Mouse (Mus musculus) forebrain, postnatal 0 days (tissue): ENCODE measurements around the gene Ankrd26. TPM values are rescaled to one million over a fixed set of nuclear protein-coding genes. Genes with fewer than 3 reads are reported as not detected.
"Not testable (repeated sequence)": the region's sequence is repeated elsewhere in the genome, so short reads cannot be mapped to it uniquely, and the experiment has no call there.

ENCODE experiments used
- ATAC-seq: fragments of 200-750 bp; cut with Nextera tagmentation; 2 replicates; pipeline ENCODE4 v1.8.0; 2017; ENCODE audit warnings: mild to moderate bottlenecking, moderate library complexity
- DNase-seq: peaks from one replicate; pipeline ENCODE4 v3.0.0-alpha.2; 2015
- H3K27ac ChIP-seq: fragments of 300-500 bp; sonication (generic); 2 replicates; pipeline ENCODE4 v1.5.1; 2014; ENCODE audit warnings: low read depth, mild to moderate bottlenecking, antibody characterized with exemption, low read length, moderate library complexity, mixed read lengths
- H3K27me3 ChIP-seq: fragments of 300-500 bp; sonication (generic); 2 replicates; pipeline ENCODE4 v1.6.1; 2014; ENCODE audit warnings: mild to moderate bottlenecking, low read length, mixed read lengths; ENCODE audit not compliant: insufficient read depth
- H3K36me3 ChIP-seq: fragments of 300-500 bp; sonication (generic); 2 replicates; pipeline ENCODE4 v1.6.1; 2014; ENCODE audit warnings: mild to moderate bottlenecking, moderate library complexity; ENCODE audit not compliant: insufficient read depth
- H3K4me1 ChIP-seq: fragments of 300-500 bp; sonication (generic); 2 replicates; pipeline ENCODE4 v1.6.1; 2014; ENCODE audit warnings: antibody characterized with exemption; ENCODE audit not compliant: insufficient read depth
- H3K4me2 ChIP-seq: fragments of 300-500 bp; sonication (generic); 2 replicates; pipeline ENCODE4 v1.6.1; 2014; ENCODE audit warnings: low read depth, mild to moderate bottlenecking, moderate library complexity
- H3K4me3 ChIP-seq: fragments of 300-500 bp; sonication (generic); 2 replicates; pipeline ENCODE4 v1.5.1; 2014; ENCODE audit warnings: low read depth, low read length, mixed read lengths
- H3K9ac ChIP-seq: fragments of 300-500 bp; sonication (generic); 2 replicates; pipeline ENCODE4 v1.6.1; 2014; ENCODE audit warnings: mild to moderate bottlenecking
- H3K9me3 ChIP-seq: fragments of 300-500 bp; sonication (generic); 2 replicates; pipeline ENCODE4 v1.6.1; 2016; ENCODE audit warnings: low read length
- CTCF ChIP-seq: sonication (generic); IDR thresholded peaks from 2 replicates; pipeline ENCODE4 v1.5.1; 2016; ENCODE audit warnings: antibody characterized with exemption, control low read depth, low read depth
- WGBS: fragments of 180-500 bp; shearing (Covaris S2); extraction: QIAGEN DNeasy Blood & Tissue Kit; methylation state at CpG from one replicate; pipeline ENCODE4 v1.1.7; 2014; 5-methylcytosine and 5-hydroxymethylcytosine counted together
- polyA plus RNA-seq: library from polyadenylated mRNA; unstranded; fragments of >200 nt; fragmentation: Nextera tagmentation; extraction: Ambion mirVana; gene quantifications from 2 replicates; pipeline ENCODE4 v1.2.1, GENCODE M21; 2015
- total RNA-seq: library from RNA; depleted of rRNA; stranded (reverse); fragments of >200 nt; gene quantifications from 2 replicates; pipeline ENCODE4 v1.2.3, GENCODE M21; 2014

Gene Ankrd26
- total and polyA plus RNA-seq, 2 experiments from 2014 or later: 10.9 to 12.4 TPM

DNA sequence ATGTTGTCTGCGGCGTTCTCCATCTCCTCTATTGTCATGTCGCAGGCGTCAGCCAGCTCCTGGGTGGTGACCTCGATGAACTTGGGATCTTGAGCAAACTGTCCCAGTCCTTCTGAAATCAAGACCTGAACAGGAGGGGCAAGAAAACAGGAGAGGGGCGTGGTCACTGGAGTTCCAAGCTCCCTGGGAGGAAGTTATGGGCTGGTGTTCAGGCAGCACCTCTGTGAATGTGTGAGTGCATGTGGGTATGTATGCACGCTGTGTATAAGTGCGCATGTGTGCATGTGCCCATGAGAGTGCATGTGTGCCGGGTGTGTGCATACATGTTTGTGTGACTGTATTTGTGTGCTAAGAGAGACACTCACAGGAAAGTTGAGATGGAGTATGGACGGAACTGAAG lies 32.0 kb upstream of the Ankrd26 start:
- H3K27ac ChIP-seq: no peak overlapping the region
- WGBS: 40% methylated on average over 10 of the region's 10 CpGs
- H3K4me3 ChIP-seq: 0 out of 2 replicates have a peak overlapping the region, but pooled peaks have one; percentile 14
- H3K9me3 ChIP-seq: no peaks in the 10 kb centered on the region
- ATAC-seq (no peak), DNase-seq (no peak)
- peaks cover 40% of the 10 kb centered on the region for H3K36me3 ChIP-seq
- peaks cover 6% of the 10 kb centered on the region; the same call in 1 of the 2 replicates for H3K27me3 ChIP-seq
- 0 out of 2 replicates have a peak, but pooled peaks cover 5% of the 10 kb centered on the region for H3K4me1 ChIP-seq
- no peak overlapping the region for H3K9ac ChIP-seq
- H3K4me2 ChIP-seq: peak overlapping the region; percentile 43
- TF ChIP-seq CTCF: no peak

DNA sequence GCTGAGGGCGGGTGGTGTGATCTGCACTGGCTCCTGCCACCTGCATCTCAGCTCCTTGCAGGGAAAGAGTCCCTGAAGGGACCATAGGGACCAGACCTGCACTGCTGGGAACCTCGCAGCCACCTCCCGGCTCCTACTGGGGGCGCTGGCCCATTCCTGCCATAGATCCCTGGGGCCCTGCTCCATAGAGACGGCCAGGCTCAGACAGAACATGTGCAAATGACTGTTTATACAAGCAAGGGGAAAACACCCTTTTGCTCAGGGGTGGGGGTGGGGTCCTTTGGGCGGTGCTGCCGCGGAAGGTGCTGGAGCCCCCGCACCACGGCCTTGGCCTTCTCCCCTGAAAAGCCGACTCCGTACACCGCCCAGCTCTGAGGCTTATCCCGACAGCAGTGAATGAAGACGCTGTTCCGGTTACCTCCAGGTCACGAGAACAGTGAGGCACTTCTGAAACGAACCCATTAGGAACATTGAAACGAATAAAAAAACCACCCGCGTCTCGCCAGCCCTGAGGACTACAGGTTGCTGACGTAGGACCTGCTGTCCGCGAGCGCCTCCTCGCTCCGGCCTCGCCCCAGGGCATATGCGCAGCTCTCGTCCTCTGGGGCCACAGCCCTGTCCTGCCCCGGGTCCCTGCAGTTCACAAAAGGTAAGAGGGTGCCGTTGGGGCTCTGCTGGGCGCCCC lies 31.5 kb upstream of the Ankrd26 start:
- Histone ChIP-seq H3K27ac (no peak overlapping the region), H3K36me3 (peaks cover 34% of the 10 kb centered on the region), H3K27me3 (peaks cover 6% of the 10 kb centered on the region; the same call in 1 of the 2 replicates), H3K9ac (0 out of 2 replicates have a peak overlapping the region, but pooled peaks have one; percentile 25), H3K9me3 (no peaks in the 10 kb centered on the region), H3K4me2 (peak overlapping the region; percentile 43), H3K4me1 (0 out of 2 replicates have a peak, but pooled peaks cover 5% of the 10 kb centered on the region), H3K4me3 (peak overlapping the region; percentile 14; the same call in 1 of the 2 replicates)
- DNase-seq (no peak), ATAC-seq (peak; percentile 41)
- WGBS: 10% methylated on average over 34 of the region's 34 CpGs
- 0 out of 2 replicates have a peak, but pooled peaks have one; percentile 4 for TF ChIP-seq CTCF

DNA sequence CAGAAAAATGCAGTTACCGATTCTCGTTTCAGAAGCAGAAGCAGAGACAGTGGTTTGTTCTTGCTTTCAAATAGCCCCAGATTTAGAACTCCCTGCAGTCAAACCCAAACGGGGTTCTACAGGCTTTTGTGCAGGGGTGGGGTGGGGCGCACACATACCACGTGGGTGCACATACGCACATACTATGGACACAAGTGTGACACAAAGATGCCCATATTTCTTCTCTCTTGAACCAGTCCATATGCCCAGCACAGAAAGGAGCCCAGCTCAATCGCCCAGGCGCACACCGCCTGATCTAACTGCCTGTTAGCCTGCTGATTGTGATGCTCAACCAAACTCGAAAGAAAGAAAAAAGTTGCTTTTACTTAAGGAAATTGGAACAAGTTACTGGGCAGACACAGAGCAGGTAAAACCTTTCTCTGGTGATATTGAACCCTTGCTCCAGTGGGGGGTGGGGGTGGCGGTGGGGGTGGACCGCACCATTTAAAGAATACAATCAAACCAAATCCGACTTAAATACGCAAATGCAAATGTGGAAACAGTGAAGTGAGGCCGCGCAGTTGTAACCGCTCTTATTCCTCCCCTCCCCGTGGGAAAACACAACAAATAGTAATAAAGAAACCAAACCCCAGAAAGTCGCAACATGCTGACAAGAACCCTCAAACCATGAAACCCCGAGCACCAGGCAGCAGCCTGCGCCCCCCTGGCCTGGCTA lies 30.8 kb upstream of the Ankrd26 start:
- no peak for ATAC-seq

DNA sequence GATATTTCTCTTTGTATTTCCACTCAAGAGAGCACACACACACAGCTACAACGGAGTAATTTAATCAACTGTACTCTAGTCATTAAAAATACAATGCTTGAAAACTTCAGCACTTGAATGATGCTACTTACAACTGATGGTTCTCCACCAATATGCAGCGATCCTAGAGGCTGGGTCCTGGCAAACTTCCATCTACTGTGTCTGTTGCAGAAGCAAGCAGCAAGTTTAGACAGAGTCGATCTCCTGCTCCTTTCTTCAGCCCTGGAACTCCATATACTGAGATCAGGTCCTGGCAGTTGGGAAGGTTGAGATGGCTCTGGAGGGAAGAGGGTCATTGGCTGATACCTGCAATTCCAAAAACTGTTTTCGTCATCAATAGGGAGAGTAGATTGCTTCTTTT lies 16.7 kb upstream of the Ankrd26 start:
- H3K4me1 ChIP-seq, H3K4me2 ChIP-seq, DNase-seq, H3K4me3 ChIP-seq, H3K27me3 ChIP-seq, H3K9ac ChIP-seq, H3K36me3 ChIP-seq, ATAC-seq, H3K9me3 ChIP-seq, H3K27ac ChIP-seq: not testable (repeated sequence)
- 77% methylated on average over 4 of the region's 4 CpGs for WGBS

More for the DNA sequence above, 30.8 kb upstream of the Ankrd26 start:
- WGBS: 25% methylated on average over 21 of the region's 21 CpGs
- peak overlapping the region; percentile 43 for H3K4me2 ChIP-seq
- no peak for TF ChIP-seq CTCF
- H3K9me3 ChIP-seq: no peaks in the 10 kb centered on the region
- no peak for DNase-seq
- 0 out of 2 replicates have a peak, but pooled peaks cover 5% of the 10 kb centered on the region for H3K4me1 ChIP-seq
- H3K4me3 ChIP-seq: peak overlapping the region; percentile 14; the same call in 1 of the 2 replicates
- H3K27me3 ChIP-seq: peaks cover 6% of the 10 kb centered on the region; the same call in 1 of the 2 replicates
- no peak overlapping the region for H3K27ac ChIP-seq
- peaks cover 28% of the 10 kb centered on the region for H3K36me3 ChIP-seq
- no peak overlapping the region for H3K9ac ChIP-seq

DNA sequence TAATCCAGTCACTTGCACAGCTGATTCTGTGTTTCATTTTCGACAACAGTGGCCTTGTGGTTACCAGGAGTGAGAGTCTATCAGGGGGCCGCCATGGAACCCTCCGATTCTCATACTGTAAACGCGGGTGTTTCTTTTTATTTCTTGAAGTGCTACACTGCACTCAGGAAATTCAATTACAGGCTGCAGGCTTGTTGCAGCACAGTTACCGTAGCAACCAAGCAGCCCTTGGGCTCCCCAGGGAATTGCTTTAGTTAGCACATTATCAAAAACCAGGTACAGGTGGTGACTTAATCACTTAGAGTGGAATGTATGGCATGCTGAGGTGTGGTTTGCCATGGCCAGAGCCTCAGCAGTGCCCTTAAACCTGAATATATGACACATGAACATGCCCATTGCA lies 12.3 kb upstream of the Ankrd26 start:
- DNase-seq: peak; percentile 52
- peak; percentile 74 for ATAC-seq
- 62% methylated on average over 6 of the region's 6 CpGs for WGBS
- Histone ChIP-seq H3K36me3 (no peaks in the 10 kb centered on the region), H3K4me3 (no peak overlapping the region), H3K4me2 (no peak overlapping the region), H3K9ac (no peak overlapping the region), H3K27ac (no peak overlapping the region), H3K9me3 (no peaks in the 10 kb centered on the region), H3K4me1 (no peaks in the 10 kb centered on the region), H3K27me3 (no peaks in the 10 kb centered on the region)
- no peak for TF ChIP-seq CTCF

DNA sequence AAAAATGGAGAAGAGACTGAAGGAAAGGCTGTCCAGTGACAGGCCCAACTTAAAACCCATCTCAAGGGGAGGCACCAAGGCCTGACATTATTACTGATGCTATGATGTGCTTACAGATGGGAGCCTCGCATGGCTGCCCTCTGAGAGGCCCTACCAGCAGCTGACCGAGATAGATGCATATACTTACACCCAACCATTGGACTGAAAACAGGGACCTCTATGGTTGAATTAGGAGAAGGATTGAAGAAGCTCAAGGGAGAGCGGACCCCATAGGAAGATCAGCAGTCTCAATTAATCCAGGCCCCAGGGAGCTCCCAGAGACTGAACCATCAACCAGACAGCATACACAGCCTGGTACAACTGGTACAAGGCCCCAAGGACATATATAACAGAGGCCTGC lies 5.8 kb upstream of the Ankrd26 start:
- H3K4me1 ChIP-seq: 0 out of 2 replicates have a peak, but pooled peaks cover 5% of the 10 kb centered on the region
- H3K4me3 ChIP-seq: no peak overlapping the region
- DNase-seq (no peak), ATAC-seq (no peak)
- H3K36me3 ChIP-seq: no peaks in the 10 kb centered on the region
- TF ChIP-seq CTCF: no peak
- no peak overlapping the region for H3K4me2 ChIP-seq
- WGBS: 97% methylated on average over 3 of the region's 3 CpGs
- H3K27me3 ChIP-seq: no peaks in the 10 kb centered on the region
- no peaks in the 10 kb centered on the region for H3K9me3 ChIP-seq
- H3K27ac ChIP-seq: no peak overlapping the region
- no peak overlapping the region for H3K9ac ChIP-seq

DNA sequence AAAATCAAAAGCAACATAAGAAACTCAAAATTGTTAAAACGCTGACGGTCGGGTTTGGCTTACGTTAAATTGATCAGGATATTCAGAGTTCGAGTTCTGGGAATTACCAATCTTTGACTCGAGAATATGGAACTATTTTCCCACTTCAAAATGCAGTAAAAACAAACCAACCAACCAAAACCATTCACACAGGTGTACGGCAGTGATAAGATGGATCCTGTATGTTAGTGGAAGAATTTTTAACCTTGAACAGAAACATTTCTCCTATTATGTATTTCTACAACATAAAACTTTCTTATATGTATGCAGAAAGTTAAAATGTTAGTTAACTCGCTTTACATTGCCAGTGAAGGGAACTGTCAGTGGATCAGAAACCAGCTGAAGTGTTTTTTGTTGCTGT lies 801 bp downstream of the Ankrd26 start:
- Histone ChIP-seq H3K36me3 (peaks cover 22% of the 10 kb centered on the region), H3K27me3 (no peaks in the 10 kb centered on the region), H3K9me3 (no peaks in the 10 kb centered on the region), H3K4me3 (peak overlapping the region; percentile 74), H3K4me2 (peak overlapping the region; percentile 90), H3K27ac (no peak overlapping the region), H3K4me1 (peaks cover 11% of the 10 kb centered on the region; the same call in 1 of the 2 replicates), H3K9ac (peak overlapping the region; percentile 70; the same call in 1 of the 2 replicates)
- 79% methylated on average over 8 of the region's 8 CpGs for WGBS
- no peak for TF ChIP-seq CTCF
- DNase-seq: no peak
- no peak for ATAC-seq
